Mouse (Mus musculus) layer of hippocampus, postnatal 36 days (tissue): ENCODE data around the gene Parp16. TPM values are rescaled to one million over a fixed set of nuclear protein-coding genes. Genes with fewer than 3 reads are reported as not detected.
A peak's percentile ranks its signal among the peaks of the same experiment; 100 is the strongest.
"Not testable (repeated sequence)": the region's sequence is repeated elsewhere in the genome, so short reads cannot be mapped to it uniquely, and the experiment has no call there.

Experiments
- DNase-seq, 2 experiments: peaks; one replicate each; pipeline ENCODE4 v3.0.0; 2022
- total RNA-seq, 2 experiments: library from RNA; stranded (reverse); gene quantifications; 2 replicates each; pipeline ENCODE4 v1.2.3; 2021

Gene Parp16
- total RNA-seq, 2 experiments from 2014 or later: 4.6 to 4.9 TPM

DNA sequence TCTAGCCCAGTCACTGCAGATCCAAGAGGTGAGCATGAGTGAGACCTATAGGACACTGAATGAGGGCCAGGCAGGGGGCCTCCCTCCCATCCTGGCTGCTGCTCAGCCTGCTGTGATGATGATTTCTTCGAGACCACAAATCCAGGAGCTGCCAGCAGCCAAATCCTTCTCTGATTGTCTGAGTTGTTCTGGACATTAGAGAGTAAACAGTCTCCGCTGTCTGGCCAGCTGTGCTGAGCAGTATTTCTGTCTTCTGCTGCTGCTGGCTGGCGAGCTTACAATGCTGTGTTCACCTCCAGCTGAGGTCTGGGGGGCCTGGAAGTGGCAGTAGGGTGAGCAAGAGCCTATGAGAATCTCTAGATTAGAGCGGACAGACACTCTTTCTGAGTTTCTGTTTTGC, 48.1 kb downstream of the Parp16 start:
- DNase-seq: no peak

GRCm38 (mm10) chr9:65244036-65244806, 49.1 kb downstream of the Parp16 start:
- DNase-seq: no peak

- no peak for DNase-seq
These were observed 52.6 kb downstream of the Parp16 start for GRCm38 (mm10) chr9:65247502-65248376.

GRCm38 (mm10) chr9:65248377-65248690, 53.2 kb downstream of the Parp16 start:
- no peak for DNase-seq

- no peak for DNase-seq
These were observed 56.9 kb downstream of the Parp16 start for GRCm38 (mm10) chr9:65252026-65252425.

GRCm38 (mm10) chr9:65255906-65256600, 60.9 kb downstream of the Parp16 start:
- no peak for DNase-seq

- no peak for DNase-seq
These were observed 62.2 kb downstream of the Parp16 start for GRCm38 (mm10) chr9:65257218-65257910.

GRCm38 (mm10) chr9:65259366-65259765, 64.2 kb downstream of the Parp16 start:
- DNase-seq: no peak

DNA sequence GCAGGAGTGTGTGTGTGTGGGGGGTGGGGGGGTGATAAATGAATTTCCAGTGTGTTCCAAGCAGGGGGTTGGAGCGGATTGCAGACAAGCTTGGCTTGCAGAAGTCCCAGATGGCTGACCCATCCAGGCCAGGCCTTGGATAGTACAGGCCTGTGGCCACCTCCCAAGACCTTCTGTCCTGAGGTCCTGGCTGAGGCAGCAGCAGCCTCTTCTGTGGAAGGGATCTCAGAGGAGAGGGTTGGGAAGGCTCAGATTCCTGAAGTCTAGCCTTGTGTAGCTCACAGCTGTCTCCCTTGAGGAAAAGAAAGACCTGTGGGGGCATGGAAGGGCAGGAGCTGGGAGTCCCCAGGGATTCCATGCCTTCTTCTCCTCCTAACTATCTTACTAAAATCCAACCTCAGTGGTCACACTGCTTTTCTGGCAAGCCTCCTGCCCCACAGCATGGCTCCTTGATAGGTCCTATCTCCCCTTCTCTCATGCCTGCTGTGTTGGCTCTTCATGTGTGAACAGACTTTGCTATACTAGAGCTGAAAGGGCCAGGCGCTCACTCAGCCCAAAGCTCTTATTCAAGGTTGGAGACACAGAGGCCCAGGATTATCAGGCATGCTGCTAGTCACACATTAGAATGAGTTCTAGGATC, 66.6 kb downstream of the Parp16 start:
- DNase-seq: no peak

GRCm38 (mm10) chr9:65262641-65263120, 67.5 kb downstream of the Parp16 start:
- DNase-seq: no peak

DNA sequence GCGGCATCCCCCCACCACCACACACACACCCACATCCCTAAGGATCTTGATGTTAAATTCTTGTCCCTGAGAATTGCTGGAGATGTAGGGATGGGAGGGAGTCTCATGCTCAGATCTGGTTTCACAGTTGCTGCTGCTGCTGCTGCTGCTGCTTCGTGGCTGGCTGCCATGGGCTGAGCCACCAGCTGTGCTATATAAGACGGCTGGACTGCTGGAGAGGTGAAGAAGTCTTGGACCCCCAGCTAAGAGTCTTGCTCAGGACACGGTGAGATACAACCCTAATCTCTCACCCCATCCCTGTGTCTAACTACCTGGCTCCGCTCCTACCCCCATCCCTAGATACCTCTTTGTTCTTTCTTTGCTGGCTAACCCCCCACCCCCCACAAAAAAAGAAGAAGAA, 69.8 kb downstream of the Parp16 start, which contains the start of gene Cilp:
Gene Cilp, plus strand, starts transcription at position 222 of the 400 bp plus-strand sequence.
- DNase-seq: no peak

- DNase-seq: peak; percentile 36 to 37
These were observed 72.8 kb downstream of the Parp16 start for GRCm38 (mm10) chr9:65267742-65268515.

GRCm38 (mm10) chr9:65273048-65273809, 78.1 kb downstream of the Parp16 start:
- DNase-seq: no peak

GRCm38 (mm10) chr9:65273873-65274272, 78.7 kb downstream of the Parp16 start:
- DNase-seq: no peak

- not testable (repeated sequence) for DNase-seq
These were observed 79.7 kb downstream of the Parp16 start for GRCm38 (mm10) chr9:65274851-65275250.

GRCm38 (mm10) chr9:65275810-65276530, 80.8 kb downstream of the Parp16 start:
- DNase-seq: no peak

DNA sequence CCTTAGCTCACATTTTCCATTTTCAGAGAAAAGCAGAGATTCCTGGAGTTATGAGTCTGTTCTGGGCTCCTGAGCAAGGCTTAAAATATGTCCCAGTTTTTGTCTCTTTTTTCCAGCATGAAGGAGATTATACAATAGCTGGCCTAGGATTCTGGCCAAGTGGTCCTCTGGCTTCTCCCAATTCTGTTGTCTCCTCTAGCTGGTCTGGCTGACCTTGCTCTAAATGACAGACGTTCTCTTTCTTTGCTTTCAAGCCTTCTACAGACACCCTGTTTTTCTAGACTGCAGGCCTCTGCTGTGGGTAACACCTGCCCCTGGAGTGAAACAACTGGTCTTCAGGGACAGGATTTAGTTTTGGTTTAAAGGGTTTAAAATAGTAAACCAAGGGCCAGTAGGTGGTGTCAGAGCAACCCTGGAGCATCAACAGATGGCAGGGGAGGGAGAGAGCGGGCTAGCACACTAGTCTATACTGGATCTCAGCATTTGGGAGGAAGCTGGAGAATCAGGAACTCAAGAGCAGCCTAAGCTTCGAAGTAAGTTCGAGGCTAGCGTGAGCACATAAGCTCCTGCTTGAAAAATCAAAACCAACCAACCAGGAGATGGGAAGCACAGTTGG, 86.5 kb downstream of the Parp16 start:
- peak in 1 of 2 experiments; percentile 11 for DNase-seq

- DNase-seq: peak in 1 of 2 experiments; percentile 11
These were observed 88.1 kb downstream of the Parp16 start for GRCm38 (mm10) chr9:65283301-65283700.

- not testable (repeated sequence) for DNase-seq
These were observed 93.1 kb downstream of the Parp16 start for GRCm38 (mm10) chr9:65288252-65288651.
